Mouse (Mus musculus) heart, embryonic 16.5 days (tissue): ENCODE measurements around the gene Hivep3. TPM values are rescaled to one million over a fixed set of nuclear protein-coding genes. Genes with fewer than 3 reads are reported as not detected.

Experiments used
- ATAC-seq: fragments of 200-750 bp; cut with Nextera tagmentation; replicated peaks from 2 replicates; pipeline ENCODE4 v1.8.0; 2017; ENCODE audit warnings: moderate number of reproducible peaks; ENCODE audit not compliant: insufficient read depth, low FRiP score; ENCODE audit errors: extremely low read depth
- H3K27ac ChIP-seq: fragments of 300-500 bp; sonication (generic); 2 replicates; pipeline ENCODE4 v1.5.1; 2014; ENCODE audit warnings: mild to moderate bottlenecking, low read length, control low read depth, moderate library complexity
- H3K27me3 ChIP-seq: fragments of 300-500 bp; sonication (generic); 2 replicates; pipeline ENCODE4 v1.6.1; 2014; ENCODE audit warnings: low read length, mixed read lengths; ENCODE audit not compliant: control insufficient read depth, insufficient read depth
- H3K36me3 ChIP-seq: fragments of 300-500 bp; sonication (generic); 2 replicates; pipeline ENCODE4 v1.6.1; 2014; ENCODE audit not compliant: control insufficient read depth, insufficient read depth
- H3K4me1 ChIP-seq: fragments of 300-500 bp; sonication (generic); 2 replicates; pipeline ENCODE4 v1.6.1; 2014; ENCODE audit warnings: low read length, mixed read lengths; ENCODE audit not compliant: control insufficient read depth, insufficient read depth
- H3K4me2 ChIP-seq: fragments of 300-500 bp; sonication (generic); 2 replicates; pipeline ENCODE4 v1.6.1; 2014; ENCODE audit warnings: low read depth, mild to moderate bottlenecking, control low read depth, low read length
- H3K4me3 ChIP-seq: fragments of 300-500 bp; sonication (generic); 2 replicates; pipeline ENCODE4 v1.5.1; 2014; ENCODE audit warnings: mild to moderate bottlenecking, control low read depth, low read length
- H3K9ac ChIP-seq: fragments of 300-500 bp; sonication (generic); 2 replicates; pipeline ENCODE4 v1.6.1; 2014; ENCODE audit warnings: low read length, control low read depth
- H3K9me3 ChIP-seq: fragments of 300-500 bp; sonication (generic); replicated peaks from 2 replicates; pipeline ENCODE4 v1.6.1; 2016; ENCODE audit warnings: low read length; ENCODE audit not compliant: control insufficient read depth
- WGBS: fragments of 180-500 bp; shearing (Covaris S2); extraction: QIAGEN DNeasy Blood & Tissue Kit; methylation state at CpG from one replicate; pipeline ENCODE4 v1.1.7; 2014; 5-methylcytosine and 5-hydroxymethylcytosine counted together
- polyA plus RNA-seq: library from polyadenylated mRNA; unstranded; fragments of >200 nt; fragmentation: Nextera tagmentation; extraction: Ambion mirVana; gene quantifications from 2 replicates; pipeline ENCODE4 v1.2.1, GENCODE M21; 2015

Gene Hivep3
- polyA plus RNA-seq, 1 experiment from 2014 or later = 9.4 TPM

DNA sequence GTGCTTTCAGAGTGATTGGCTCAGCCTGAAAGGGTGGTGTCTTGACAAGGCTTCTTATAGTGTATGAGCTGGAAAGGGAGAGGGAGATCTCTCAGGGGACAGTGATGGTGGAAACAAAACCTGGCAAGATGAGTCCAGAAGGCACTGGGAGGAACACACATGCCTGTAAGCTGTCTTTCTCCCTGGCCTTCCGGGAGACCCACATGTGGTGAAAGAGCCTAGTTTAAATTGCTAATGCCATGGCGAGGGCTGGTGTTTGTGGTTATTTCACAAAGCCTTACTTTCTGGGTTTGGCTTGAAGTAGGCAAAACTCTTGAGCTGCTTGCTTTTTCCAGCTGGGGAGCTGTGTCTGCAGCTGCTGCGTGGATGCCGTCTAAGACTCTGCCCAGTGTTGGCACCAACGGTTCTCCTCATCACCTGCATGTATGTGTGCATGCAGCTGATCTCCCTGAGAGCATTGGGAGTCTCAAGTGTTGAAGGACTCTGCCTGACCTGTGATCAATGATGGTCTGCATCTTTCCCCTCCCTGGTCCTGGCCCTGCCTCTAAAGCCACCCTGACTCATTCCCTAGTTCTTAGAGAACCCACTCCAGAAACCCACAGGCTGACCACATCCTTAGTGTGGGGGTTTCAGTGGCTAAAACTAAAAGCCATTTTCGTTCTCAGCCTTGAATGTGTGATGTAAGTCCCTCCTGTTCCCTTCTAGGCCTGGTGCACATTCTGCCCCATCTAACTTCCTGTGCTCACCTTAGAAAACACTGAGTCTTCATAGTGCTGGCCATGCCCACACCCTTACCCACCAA, 163.7 kb downstream of the Hivep3 start:
- H3K4me3 ChIP-seq = no peak overlapping the region
- H3K27me3 ChIP-seq = no peaks in the 10 kb centered on the region
- H3K4me2 ChIP-seq = no peak overlapping the region
- ATAC-seq = no peak
- H3K9me3 ChIP-seq = no peaks in the 10 kb centered on the region
- H3K9ac ChIP-seq = no peak overlapping the region
- no peaks in the 10 kb centered on the region for H3K4me1 ChIP-seq
- H3K36me3 ChIP-seq = no peaks in the 10 kb centered on the region
- 59% methylated on average over 6 of the region's 6 CpGs for WGBS
- H3K27ac ChIP-seq = no peak overlapping the region

- no peak overlapping the region for H3K27ac ChIP-seq
- no peaks in the 10 kb centered on the region for H3K36me3 ChIP-seq
- no peak overlapping the region for H3K4me3 ChIP-seq
- H3K4me2 ChIP-seq = no peak overlapping the region
- 63% methylated on average over 16 of the region's 16 CpGs for WGBS
- H3K27me3 ChIP-seq = no peaks in the 10 kb centered on the region
- no peaks in the 10 kb centered on the region for H3K9me3 ChIP-seq
- no peak overlapping the region for H3K9ac ChIP-seq
- no peak for ATAC-seq
- no peaks in the 10 kb centered on the region for H3K4me1 ChIP-seq
These were observed 168.2 kb downstream of the Hivep3 start for GRCm38 (mm10) chr4:119901556-119902491.

DNA sequence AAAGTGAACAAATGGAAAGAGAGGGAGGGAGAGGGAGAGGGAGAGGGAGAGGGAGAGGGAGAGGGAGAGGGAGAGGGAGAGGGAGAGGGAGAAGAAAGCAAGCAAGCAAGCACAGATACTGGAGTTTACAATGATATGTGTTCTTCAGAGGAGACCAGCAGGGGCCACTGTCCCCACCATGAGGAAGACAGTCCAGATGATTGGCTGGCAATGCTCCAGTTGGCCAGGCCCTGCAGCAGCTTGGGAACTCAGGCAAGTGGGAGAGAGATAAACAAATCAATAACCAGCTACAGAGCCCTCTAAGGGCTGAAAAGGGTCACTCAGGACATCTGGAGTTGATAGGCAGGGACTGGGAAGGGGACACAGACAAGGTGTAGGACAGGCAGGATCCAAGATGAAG, 169.7 kb downstream of the Hivep3 start:
- Histone ChIP-seq H3K4me2 (no peak overlapping the region), H3K9ac (no peak overlapping the region), H3K4me1 (no peaks in the 10 kb centered on the region), H3K27ac (no peak overlapping the region), H3K27me3 (no peaks in the 10 kb centered on the region), H3K9me3 (no peaks in the 10 kb centered on the region), H3K4me3 (no peak overlapping the region), H3K36me3 (no peaks in the 10 kb centered on the region)
- ATAC-seq = no peak

DNA sequence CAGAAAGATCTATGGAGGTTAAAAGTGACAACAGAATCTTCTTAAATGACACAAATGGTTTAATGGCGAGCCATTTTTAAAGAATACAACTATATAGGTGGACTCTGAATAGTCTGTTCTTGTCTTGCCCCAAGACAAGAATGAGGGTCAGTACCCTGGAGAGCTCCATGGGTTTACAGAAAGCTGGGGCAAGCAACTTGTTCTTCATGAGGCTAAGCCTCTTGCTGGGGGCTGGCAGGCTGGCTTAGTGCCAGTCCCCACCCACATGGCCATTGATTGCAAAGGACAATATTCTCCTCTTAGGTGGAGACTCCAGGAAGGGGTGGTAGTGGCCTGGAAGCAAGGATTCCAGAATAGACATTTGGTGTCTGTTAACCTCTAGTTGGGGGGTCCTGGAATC, 170.2 kb downstream of the Hivep3 start:
- Histone ChIP-seq H3K9me3 (no peaks in the 10 kb centered on the region), H3K4me1 (no peaks in the 10 kb centered on the region), H3K27ac (no peak overlapping the region), H3K9ac (no peak overlapping the region), H3K4me2 (no peak overlapping the region), H3K36me3 (no peaks in the 10 kb centered on the region), H3K27me3 (no peaks in the 10 kb centered on the region), H3K4me3 (no peak overlapping the region)
- ATAC-seq = no peak
- WGBS = 33% methylated on average over 1 of the region's 1 CpGs

GRCm38 (mm10) chr4:119904296-119904695, 170.7 kb downstream of the Hivep3 start:
- Histone ChIP-seq H3K9ac (no peak overlapping the region), H3K4me2 (no peak overlapping the region), H3K4me3 (no peak overlapping the region), H3K36me3 (no peaks in the 10 kb centered on the region), H3K9me3 (no peaks in the 10 kb centered on the region), H3K27ac (no peak overlapping the region), H3K4me1 (no peaks in the 10 kb centered on the region), H3K27me3 (no peaks in the 10 kb centered on the region)
- ATAC-seq = no peak
- 90% methylated on average over 4 of the region's 4 CpGs for WGBS

- no peaks in the 10 kb centered on the region for H3K9me3 ChIP-seq
- no peak for ATAC-seq
- no peak overlapping the region for H3K4me2 ChIP-seq
- WGBS = 78% methylated on average over 4 of the region's 4 CpGs
- no peak overlapping the region for H3K9ac ChIP-seq
- no peaks in the 10 kb centered on the region; the same call in 1 of the 2 replicates for H3K4me1 ChIP-seq
- no peaks in the 10 kb centered on the region for H3K36me3 ChIP-seq
- no peaks in the 10 kb centered on the region for H3K27me3 ChIP-seq
- no peak overlapping the region for H3K27ac ChIP-seq
- no peak overlapping the region for H3K4me3 ChIP-seq
These were observed 173.5 kb downstream of the Hivep3 start for GRCm38 (mm10) chr4:119907106-119907505.

DNA sequence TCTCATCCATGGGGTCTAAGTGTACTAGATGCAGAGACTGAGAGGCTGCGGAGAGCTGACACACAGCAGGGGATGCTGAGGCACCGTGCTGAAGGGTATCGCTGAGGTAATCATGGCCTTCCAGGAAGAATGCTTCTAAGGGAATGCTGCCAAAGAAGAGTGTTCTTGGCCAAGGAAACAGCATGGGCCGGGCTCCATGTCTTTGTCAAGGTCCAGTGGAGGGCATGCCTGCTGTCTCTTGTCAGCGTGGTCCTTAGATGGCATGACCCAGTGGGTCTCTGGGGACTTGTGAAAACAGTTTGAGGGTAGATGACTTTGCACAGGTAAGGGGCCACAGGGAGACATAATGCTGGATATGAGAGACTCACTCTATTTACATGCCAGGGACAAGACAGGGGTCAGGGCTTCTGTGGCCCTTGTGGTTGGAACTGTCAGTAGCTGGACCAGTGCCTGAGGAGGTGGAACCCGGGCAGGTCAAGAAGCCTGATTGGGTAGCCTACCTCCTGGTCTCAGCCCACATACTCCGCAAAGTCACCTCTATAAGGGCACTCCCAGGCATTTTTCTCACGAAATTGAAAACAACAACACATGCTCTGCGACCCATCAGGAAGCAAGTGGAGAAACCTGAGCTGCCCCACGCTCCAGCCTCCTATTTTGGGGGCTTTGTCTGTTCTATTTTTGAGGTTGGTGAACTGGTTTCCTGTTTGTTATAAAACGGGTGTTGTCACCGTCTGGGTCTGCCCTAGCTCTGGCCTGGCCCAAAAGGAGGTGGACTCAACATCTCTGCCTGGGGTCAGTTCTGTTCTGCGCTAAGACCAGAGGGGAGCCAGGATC, 177.7 kb downstream of the Hivep3 start:
- ATAC-seq = no peak; the same call in 1 of the 2 replicates
- Histone ChIP-seq H3K9ac (no peak overlapping the region), H3K4me2 (no peak overlapping the region), H3K36me3 (no peaks in the 10 kb centered on the region), H3K4me3 (no peak overlapping the region), H3K27ac (no peak overlapping the region), H3K27me3 (no peaks in the 10 kb centered on the region), H3K9me3 (no peaks in the 10 kb centered on the region), H3K4me1 (no peaks in the 10 kb centered on the region; the same call in 1 of the 2 replicates)
- 58% methylated on average over 13 of the region's 13 CpGs for WGBS

DNA sequence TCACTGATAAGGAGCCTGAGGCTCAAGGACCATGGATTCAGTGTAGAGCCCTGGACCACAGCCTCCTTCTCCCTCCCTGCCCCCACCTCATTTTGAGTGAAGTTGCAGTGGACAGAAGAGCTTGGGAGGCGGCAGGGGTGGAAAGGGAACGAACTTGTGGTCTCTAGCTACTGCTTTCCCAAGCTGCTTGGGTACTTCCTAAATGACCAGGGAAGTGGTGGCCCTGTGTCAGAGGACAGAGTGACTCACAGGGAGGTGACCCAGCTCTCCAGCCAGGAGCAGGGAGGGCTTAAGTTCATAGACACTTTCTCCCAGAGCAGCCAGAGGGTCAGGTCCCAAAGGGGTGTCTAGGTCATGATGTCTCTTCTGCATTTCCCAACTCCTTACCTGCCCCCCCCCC, 178.6 kb downstream of the Hivep3 start:
- Histone ChIP-seq H3K9ac (no peak overlapping the region), H3K36me3 (no peaks in the 10 kb centered on the region)
- WGBS = 57% methylated on average over 2 of the region's 2 CpGs

More for the DNA sequence above, 178.6 kb downstream of the Hivep3 start:
- H3K4me3 ChIP-seq = no peak overlapping the region
- H3K4me2 ChIP-seq = no peak overlapping the region
- no peaks in the 10 kb centered on the region for H3K9me3 ChIP-seq
- no peaks in the 10 kb centered on the region; the same call in 1 of the 2 replicates for H3K4me1 ChIP-seq
- no peaks in the 10 kb centered on the region for H3K27me3 ChIP-seq
- no peak for ATAC-seq
- H3K27ac ChIP-seq = no peak overlapping the region
